Mouse (Mus musculus) E14TG2a.4 (cell line): Measurements from ENCODE around the gene Wbp2.

ENCODE experiments used
- CTCF ChIP-seq: conservative IDR thresholded peaks from 2 replicates; pipeline ENCODE4 v1.5.1; 2014; ENCODE audit warnings: low read length
- NANOG ChIP-seq: IDR thresholded peaks from 2 replicates; pipeline ENCODE4 v1.6.1; 2014; ENCODE audit warnings: borderline replicate concordance, low read length, mixed read lengths
- POU5F1 ChIP-seq: IDR thresholded peaks from 2 replicates; pipeline ENCODE4 v1.6.1; 2014; ENCODE audit warnings: low read length, borderline replicate concordance

DNA sequence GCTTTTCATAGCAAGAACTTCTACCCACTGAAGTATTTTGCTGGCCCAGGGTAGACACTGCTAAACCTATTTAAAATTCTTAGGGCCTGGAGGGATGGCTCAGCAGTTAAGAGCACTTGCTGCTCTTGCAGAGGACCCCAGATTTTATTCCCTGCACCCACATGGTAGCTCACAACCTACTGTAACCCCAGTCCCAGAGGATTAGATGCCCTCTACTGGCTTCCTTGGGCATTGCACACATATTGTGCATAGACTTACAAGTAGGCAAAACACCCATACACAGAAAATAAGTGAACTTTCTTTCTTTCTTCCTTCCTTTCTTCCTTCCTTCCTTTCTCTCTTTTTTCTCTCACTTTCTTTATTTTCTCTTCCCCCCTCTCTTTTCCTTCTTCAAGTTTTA is 31.0 kb upstream of the Wbp2 start:
- TF ChIP-seq CTCF (peak; percentile 82), POU5F1 (no peak), NANOG (no peak)
